Mouse (Mus musculus) cerebellum, adult 2 months (tissue): ENCODE results near the gene Trpc7.

ENCODE experiments used
- CTCF ChIP-seq: fragments of 200-500 bp; IDR thresholded peaks from 2 replicates; pipeline ENCODE4 v1.5.1; 2011; ENCODE audit warnings: low read depth, mild to moderate bottlenecking, control low read depth, low read length, moderate library complexity, borderline replicate concordance; ENCODE audit not compliant: insufficient read depth
- POLR2A ChIP-seq: fragments of 200-500 bp; IDR thresholded peaks from 2 replicates; pipeline ENCODE4 v1.6.1; 2011; ENCODE audit warnings: low read length, control low read depth, borderline replicate concordance; ENCODE audit not compliant: insufficient read depth

GRCm38 (mm10) chr13:56794441-56794840 lies 101.4 kb downstream of the Trpc7 start:
- TF ChIP-seq POLR2A (no peak), CTCF (no peak)
